ENCODE assay signal across 9 mouse cellular contexts in the genomic region with DNA sequence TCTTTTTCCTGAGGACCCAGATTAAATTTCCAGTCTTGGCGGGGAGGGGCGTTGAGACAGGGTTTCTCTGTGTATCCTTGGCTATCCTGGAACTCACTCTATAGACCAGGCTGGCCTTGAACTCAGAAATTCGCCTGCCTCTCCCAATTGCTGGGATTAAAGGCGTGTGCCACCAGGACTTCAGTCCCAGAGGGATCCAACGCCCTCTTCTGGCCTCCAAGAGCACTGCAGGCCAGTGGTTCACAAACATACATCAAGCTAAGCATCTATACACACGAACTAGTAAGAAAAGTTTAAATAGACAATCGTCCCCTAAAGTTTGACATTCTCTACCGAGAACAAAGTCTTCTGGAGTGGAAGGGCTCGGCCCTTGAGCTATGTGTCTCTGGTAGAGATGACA.
DNase-seq lines count a peak whose midpoint lies in the region; ATAC-seq and TF ChIP-seq lines count a peak whose summit lies in the region.
"Had no signal": no experiment of that assay in that cellular context is flagged by ENCODE, and none has a peak within 500 bp of the region (broad histone marks: within the 10 kb centered on the region; RNA-seq: fewer than 3 reads in every experiment).

No protein-coding gene starts in this region.

- no peak overlapping the region for H3K4me2 ChIP-seq in kidney, embryonic 14.5 days (replicated peaks; ENCODE audit: low read depth, low read length)
- H3K4me2 ChIP-seq in liver, postnatal 0 days (ENCODE audit: low read depth, low read length): no peak overlapping the region
- H3K4me2 ChIP-seq in hindbrain, embryonic 12.5 days (replicated peaks): no peak overlapping the region
- H3K4me2 ChIP-seq in forebrain, embryonic 16.5 days (ENCODE audit: low read length): no peak overlapping the region
- H3K4me2 ChIP-seq: midbrain, embryonic 12.5 days had no signal

- H3K36me3 ChIP-seq in kidney, embryonic 14.5 days (ENCODE audit: control insufficient read depth, insufficient read depth, low read length): peaks cover 4% of the 10 kb centered on the region; the same call in 1 of the 2 replicates
- H3K36me3 ChIP-seq in liver, postnatal 0 days (replicated peaks; ENCODE audit: insufficient read depth, low read length): peaks cover 2% of the 10 kb centered on the region; the same call in 1 of the 2 replicates
- peaks cover 2% of the 10 kb centered on the region; the same call in 1 of the 2 replicates for H3K36me3 ChIP-seq in hindbrain, embryonic 12.5 days
- no peaks in the 10 kb centered on the region for H3K36me3 ChIP-seq in forebrain, embryonic 16.5 days (ENCODE audit: control insufficient read depth, insufficient read depth)

- H3K27me3 ChIP-seq in kidney, embryonic 14.5 days (ENCODE audit: control insufficient read depth, insufficient read depth, low read length): no peaks in the 10 kb centered on the region
- no peaks in the 10 kb centered on the region for H3K27me3 ChIP-seq in liver, postnatal 0 days (ENCODE audit: insufficient read depth, low read length)
- H3K27me3 ChIP-seq in hindbrain, embryonic 12.5 days: no peaks in the 10 kb centered on the region
- no peaks in the 10 kb centered on the region for H3K27me3 ChIP-seq in forebrain, embryonic 16.5 days (replicated peaks; ENCODE audit: control insufficient read depth, insufficient read depth, low read length)
- H3K27me3 ChIP-seq: midbrain, embryonic 12.5 days had no signal

- no peak overlapping the region for H3K9ac ChIP-seq in kidney, embryonic 14.5 days (ENCODE audit: low read depth, low read length)
- H3K9ac ChIP-seq in liver, postnatal 0 days (replicated peaks): no peak overlapping the region
- no peak overlapping the region for H3K9ac ChIP-seq in hindbrain, embryonic 12.5 days
- H3K9ac ChIP-seq in forebrain, embryonic 16.5 days (replicated peaks; ENCODE audit: low read depth, low read length): no peak overlapping the region
- H3K9ac ChIP-seq: midbrain, embryonic 12.5 days had no signal

- peak; percentile 29 for DNase-seq in kidney, adult 11 months
- peak; percentile 9 to 31 for DNase-seq in CD8-positive naive resting alpha-beta T cell, adult 2 months (ENCODE audit: low read depth in 2 of 2, low spot score in 2 of 2)
- peak; percentile 37 for DNase-seq in adrenal gland, adult 2 months
- DNase-seq in liver, postnatal 0 days: peak; percentile 37
- no peak for DNase-seq in urinary bladder, postnatal 25 days (ENCODE audit: low spot score)

- no peak for ATAC-seq in kidney, embryonic 14.5 days (ENCODE audit: low FRiP score, low TSS enrichment)
- ATAC-seq in liver, postnatal 0 days: no peak
- no peak for ATAC-seq in hindbrain, embryonic 12.5 days (ENCODE audit: low FRiP score)
- ATAC-seq in forebrain, embryonic 16.5 days: no peak

- H3K27ac ChIP-seq in kidney, embryonic 14.5 days (ENCODE audit: low read depth, low read length): no peak overlapping the region
- H3K27ac ChIP-seq in liver, postnatal 0 days (ENCODE audit: low read depth): no peak overlapping the region
- no peak overlapping the region for H3K27ac ChIP-seq in hindbrain, embryonic 12.5 days
- no peak overlapping the region for H3K27ac ChIP-seq in forebrain, embryonic 16.5 days (ENCODE audit: low read length)
- H3K27ac ChIP-seq: midbrain, embryonic 12.5 days had no signal

- TF ChIP-seq CTCF in liver, postnatal 0 days (IDR thresholded peaks at IDR 0.05; ENCODE audit: low read depth): peak; percentile 71

- TF ChIP-seq EP300 in liver, postnatal 0 days (IDR thresholded peaks at IDR 0.05; ENCODE audit: low read depth): no peak

- WGBS in kidney, embryonic 14.5 days: 72% methylated on average over 9 of the region's 9 CpGs
- 63% methylated on average over 9 of the region's 9 CpGs for WGBS in liver, postnatal 0 days (ENCODE audit: insufficient replicate concordance)
- WGBS in hindbrain, embryonic 12.5 days: 80% methylated on average over 9 of the region's 9 CpGs
- 77% methylated on average over 9 of the region's 9 CpGs for WGBS in forebrain, embryonic 16.5 days

- no peaks in the 10 kb centered on the region for H3K9me3 ChIP-seq in kidney, embryonic 14.5 days (ENCODE audit: control insufficient read depth, low read length)
- no peaks in the 10 kb centered on the region for H3K9me3 ChIP-seq in liver, postnatal 0 days (ENCODE audit: low read length)
- H3K9me3 ChIP-seq in hindbrain, embryonic 12.5 days (replicated peaks): no peaks in the 10 kb centered on the region
- H3K9me3 ChIP-seq in forebrain, embryonic 16.5 days (ENCODE audit: control insufficient read depth, low read length): no peaks in the 10 kb centered on the region
- H3K9me3 ChIP-seq: midbrain, embryonic 12.5 days had no signal

- H3K4me3 ChIP-seq in kidney, embryonic 14.5 days (ENCODE audit: low read length): no peak overlapping the region
- H3K4me3 ChIP-seq in liver, postnatal 0 days (ENCODE audit: low read depth, low read length): no peak overlapping the region
- no peak overlapping the region for H3K4me3 ChIP-seq in hindbrain, embryonic 12.5 days
- no peak overlapping the region for H3K4me3 ChIP-seq in forebrain, embryonic 16.5 days (replicated peaks; ENCODE audit: low read length)
- H3K4me3 ChIP-seq: midbrain, embryonic 12.5 days had no signal

- peaks cover 15% of the 10 kb centered on the region for H3K4me1 ChIP-seq in kidney, embryonic 14.5 days (ENCODE audit: control insufficient read depth, insufficient read depth, low read length)
- no peaks in the 10 kb centered on the region for H3K4me1 ChIP-seq in liver, postnatal 0 days (ENCODE audit: insufficient read depth)
- no peaks in the 10 kb centered on the region for H3K4me1 ChIP-seq in hindbrain, embryonic 12.5 days
- peaks cover 2% of the 10 kb centered on the region; the same call in 1 of the 2 replicates for H3K4me1 ChIP-seq in forebrain, embryonic 16.5 days (replicated peaks; ENCODE audit: control insufficient read depth, insufficient read depth, low read length)
- H3K4me1 ChIP-seq: midbrain, embryonic 12.5 days had no signal
